Mouse (Mus musculus) E14TG2a.4 (cell line): ENCODE measurements around the gene Prx.
"Not testable (repeated sequence)": the region's sequence is repeated elsewhere in the genome, so short reads cannot be mapped to it uniquely, and the experiment has no call there.

Experiments used
- H3K27me3 ChIP-seq: 2 replicates; pipeline ENCODE4 v1.6.1; 2014; ENCODE audit warnings: low read length, control low read depth; ENCODE audit not compliant: insufficient read depth
- H3K36me3 ChIP-seq: 2 replicates; pipeline ENCODE4 v1.6.1; 2014; ENCODE audit warnings: low read length, control low read depth; ENCODE audit not compliant: insufficient read depth
- H3K4me1 ChIP-seq: replicated peaks from 2 replicates; pipeline ENCODE4 v1.6.1; 2014; ENCODE audit warnings: low read depth, low read length, control low read depth
- H3K4me3 ChIP-seq: replicated peaks from 2 replicates; pipeline ENCODE4 v1.5.1; 2014; ENCODE audit warnings: mild to moderate bottlenecking, low read length
- H3K9me3 ChIP-seq: 2 replicates; pipeline ENCODE4 v1.6.1; 2014; ENCODE audit warnings: low read length, control low read depth
- CTCF ChIP-seq: conservative IDR thresholded peaks from 2 replicates; pipeline ENCODE4 v1.5.1; 2014; ENCODE audit warnings: low read length
- NANOG ChIP-seq: IDR thresholded peaks from 2 replicates; pipeline ENCODE4 v1.6.1; 2014; ENCODE audit warnings: borderline replicate concordance, low read length, mixed read lengths
- POU5F1 ChIP-seq: IDR thresholded peaks from 2 replicates; pipeline ENCODE4 v1.6.1; 2014; ENCODE audit warnings: low read length, borderline replicate concordance

Prx gene

GRCm38 (mm10) chr7:27487740-27488268 lies 11.3 kb upstream of the Prx start:
- Histone ChIP-seq H3K4me3 (peak overlapping the region; percentile 95), H3K9me3 (no peaks in the 10 kb centered on the region), H3K27me3 (no peaks in the 10 kb centered on the region), H3K4me1 (peaks cover 77% of the 10 kb centered on the region), H3K36me3 (peaks cover 13% of the 10 kb centered on the region)
- TF ChIP-seq POU5F1 (no peak), CTCF (no peak), NANOG (no peak)

DNA sequence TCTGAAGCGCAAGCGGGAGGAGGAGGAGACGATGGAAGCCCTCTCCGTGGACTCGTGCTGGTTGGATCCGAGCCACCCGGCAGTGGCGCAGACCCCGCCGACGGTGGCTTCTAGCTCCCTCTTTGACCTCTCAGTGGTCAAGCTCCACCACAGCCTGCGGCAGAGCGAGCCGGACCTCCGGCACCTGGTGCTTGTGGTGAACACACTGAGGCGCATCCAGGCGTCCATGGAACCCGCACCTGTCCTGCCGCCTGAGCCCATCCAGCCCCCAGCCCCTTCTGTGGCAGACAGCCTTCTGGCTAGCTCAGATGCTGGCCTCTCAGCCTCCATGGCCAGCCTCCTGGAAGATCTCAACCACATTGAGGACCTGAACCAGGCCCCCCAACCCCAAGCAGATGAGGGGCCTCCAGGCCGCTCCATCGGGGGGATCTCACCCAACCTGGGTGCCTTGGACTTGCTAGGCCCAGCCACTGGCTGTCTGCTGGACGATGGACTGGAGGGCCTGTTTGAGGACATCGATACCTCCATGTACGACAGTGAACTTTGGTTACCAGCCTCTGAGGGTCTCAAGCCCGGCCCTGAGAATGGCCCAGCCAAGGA lies 9.8 kb upstream of the Prx start:
- H3K4me1 ChIP-seq = peaks cover 78% of the 10 kb centered on the region
- H3K9me3 ChIP-seq = no peaks in the 10 kb centered on the region
- peak overlapping the region; percentile 74 for H3K4me3 ChIP-seq
- H3K27me3 ChIP-seq = no peaks in the 10 kb centered on the region
- TF ChIP-seq POU5F1 (no peak), CTCF (no peak), NANOG (no peak)
- peaks cover 13% of the 10 kb centered on the region for H3K36me3 ChIP-seq

GRCm38 (mm10) chr7:27490227-27490542 lies 8.9 kb upstream of the Prx start:
- peak overlapping the region; percentile 74 for H3K4me3 ChIP-seq
- TF ChIP-seq POU5F1 (no peak), CTCF (no peak), NANOG (no peak)
- H3K4me1 ChIP-seq = peaks cover 73% of the 10 kb centered on the region
- H3K9me3 ChIP-seq = no peaks in the 10 kb centered on the region
- no peaks in the 10 kb centered on the region for H3K27me3 ChIP-seq
- H3K36me3 ChIP-seq = peaks cover 13% of the 10 kb centered on the region

- peaks cover 71% of the 10 kb centered on the region for H3K4me1 ChIP-seq
- H3K4me3 ChIP-seq = peak overlapping the region; percentile 74
- no peaks in the 10 kb centered on the region for H3K9me3 ChIP-seq
- peaks cover 13% of the 10 kb centered on the region for H3K36me3 ChIP-seq
- TF ChIP-seq NANOG (no peak), POU5F1 (no peak), CTCF (peak; percentile 99)
- H3K27me3 ChIP-seq = no peaks in the 10 kb centered on the region
Observed at GRCm38 (mm10) chr7:27490543-27491329, 8.4 kb upstream of the Prx start.

DNA sequence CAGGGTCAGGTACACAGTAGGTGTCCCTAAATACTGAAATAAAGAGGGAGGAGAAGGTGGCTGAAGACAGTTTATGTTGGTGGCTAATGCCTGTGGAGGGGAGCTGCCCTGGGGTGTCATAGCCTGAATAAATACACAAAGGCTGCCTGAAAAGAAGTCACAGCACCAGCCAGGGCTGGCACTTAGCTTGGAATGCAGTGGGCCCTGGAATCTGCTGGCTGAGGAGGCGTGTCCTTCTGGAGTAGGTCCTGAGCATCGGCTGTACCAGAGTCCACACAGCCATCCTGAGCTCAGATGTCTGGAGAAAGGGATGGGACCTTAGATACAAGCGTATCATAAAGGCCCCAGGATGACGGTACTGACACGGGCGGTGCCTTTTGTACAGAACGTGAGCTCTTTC lies 7.3 kb upstream of the Prx start:
- no peaks in the 10 kb centered on the region for H3K9me3 ChIP-seq
- H3K36me3 ChIP-seq = peaks cover 13% of the 10 kb centered on the region
- H3K27me3 ChIP-seq = no peaks in the 10 kb centered on the region
- peak overlapping the region; percentile 74 for H3K4me3 ChIP-seq
- TF ChIP-seq NANOG (no peak), CTCF (no peak), POU5F1 (no peak)
- H3K4me1 ChIP-seq = peaks cover 74% of the 10 kb centered on the region

DNA sequence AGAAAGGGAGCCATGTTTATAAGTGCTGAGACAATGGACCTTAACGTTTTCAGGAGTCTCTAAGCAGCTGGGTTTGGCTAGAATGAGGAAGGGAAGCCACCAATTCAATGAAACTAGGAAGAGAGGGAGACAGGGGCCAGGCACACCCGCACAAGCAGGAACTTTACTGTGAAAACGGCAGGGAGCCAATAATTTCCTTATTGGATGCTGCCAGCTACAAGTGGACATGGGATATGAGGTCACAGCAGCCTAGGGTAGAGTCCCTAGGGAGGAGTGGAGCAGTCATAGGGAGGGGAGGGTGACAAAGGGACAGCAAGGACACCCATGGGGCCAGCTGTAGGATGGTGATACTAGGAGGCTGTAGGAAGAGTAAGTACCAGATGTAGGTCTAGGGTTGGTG lies 6.1 kb upstream of the Prx start:
- H3K4me1 ChIP-seq = peaks cover 83% of the 10 kb centered on the region
- H3K9me3 ChIP-seq = no peaks in the 10 kb centered on the region
- H3K27me3 ChIP-seq = no peaks in the 10 kb centered on the region
- peaks cover 13% of the 10 kb centered on the region for H3K36me3 ChIP-seq
- TF ChIP-seq NANOG (no peak), CTCF (no peak), POU5F1 (no peak)
- no peak overlapping the region; the same call in 1 of the 2 replicates for H3K4me3 ChIP-seq

- Histone ChIP-seq H3K9me3 (no peaks in the 10 kb centered on the region), H3K4me1 (peaks cover 83% of the 10 kb centered on the region), H3K4me3 (no peak overlapping the region; the same call in 1 of the 2 replicates), H3K36me3 (peaks cover 13% of the 10 kb centered on the region), H3K27me3 (no peaks in the 10 kb centered on the region)
- no peak for TF ChIP-seq CTCF
- TF ChIP-seq POU5F1 = no peak
- TF ChIP-seq NANOG = no peak
Observed at GRCm38 (mm10) chr7:27493450-27493849, 5.7 kb upstream of the Prx start.

DNA sequence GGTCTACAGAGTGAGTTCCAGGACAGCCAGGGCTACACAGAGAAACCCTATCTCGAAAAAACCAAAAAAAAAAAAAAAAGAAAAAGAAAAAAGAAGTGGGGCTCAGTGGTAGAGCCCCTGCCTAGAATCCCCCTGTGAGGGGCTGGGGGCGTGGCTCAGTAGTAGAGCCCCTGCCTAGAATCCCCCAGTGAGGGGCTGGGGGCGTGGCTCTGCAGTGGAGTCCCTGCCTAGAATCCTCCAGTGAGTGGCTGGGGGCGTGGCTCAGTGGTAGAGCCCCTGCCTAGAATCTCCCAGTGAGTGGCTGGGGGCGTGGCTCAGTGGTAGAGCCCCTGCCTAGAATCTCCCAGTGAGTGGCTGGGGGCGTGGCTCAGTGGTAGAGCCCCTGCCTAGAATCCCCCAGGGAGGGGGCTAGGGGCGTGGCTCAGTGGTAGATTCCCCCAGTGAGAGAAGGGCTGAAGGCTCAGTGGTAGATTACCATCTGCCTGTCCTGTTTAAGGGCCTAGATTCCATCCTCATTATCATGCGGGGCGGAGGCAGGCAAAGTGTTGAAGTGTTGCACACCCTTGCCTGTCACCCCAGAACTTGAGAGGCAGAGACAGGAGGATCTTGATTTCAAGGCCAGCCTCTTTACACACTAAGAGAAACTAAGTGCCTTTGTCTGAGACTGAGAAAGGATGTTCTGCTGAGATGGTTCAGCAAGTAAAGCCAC lies 4.3 kb upstream of the Prx start:
- not testable (repeated sequence) for H3K4me3 ChIP-seq, H3K9me3 ChIP-seq, H3K36me3 ChIP-seq, H3K27me3 ChIP-seq
- peaks cover 83% of the 10 kb centered on the region for H3K4me1 ChIP-seq

DNA sequence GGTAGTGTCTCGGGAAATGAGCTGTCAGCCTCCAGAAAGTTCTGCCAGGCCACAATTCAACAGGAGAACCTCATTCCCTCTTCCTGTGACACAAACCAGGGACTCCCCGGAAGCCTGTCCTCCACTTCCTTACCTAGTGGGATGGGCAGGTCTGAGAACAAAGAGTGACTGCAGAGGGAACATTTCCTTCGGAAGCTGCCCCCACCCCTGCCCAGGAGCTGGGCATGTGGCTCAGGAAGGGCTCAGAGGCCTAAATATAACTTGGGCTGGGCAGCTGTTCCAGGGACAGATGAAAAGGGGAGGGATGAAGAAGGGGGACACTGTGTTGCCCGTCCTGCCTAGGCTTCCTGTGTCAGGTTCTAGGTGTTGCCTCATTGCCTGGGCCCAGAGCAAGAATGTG lies 2.5 kb downstream of the Prx start:
- TF ChIP-seq NANOG (no peak), CTCF (no peak), POU5F1 (no peak)
- H3K9me3 ChIP-seq = no peaks in the 10 kb centered on the region
- H3K36me3 ChIP-seq = peaks cover 22% of the 10 kb centered on the region
- no peaks in the 10 kb centered on the region for H3K27me3 ChIP-seq
- H3K4me3 ChIP-seq = peak overlapping the region; percentile 5; the same call in 1 of the 2 replicates
- H3K4me1 ChIP-seq = peaks cover 93% of the 10 kb centered on the region
